Mouse (Mus musculus) lung, adult 2 months (tissue): ENCODE data around the gene Pnma1. TPM values are rescaled to one million over a fixed set of nuclear protein-coding genes. Genes with fewer than 3 reads are reported as not detected.
"Not testable (repeated sequence)": the region's sequence is repeated elsewhere in the genome, so short reads cannot be mapped to it uniquely, and the experiment has no call there.

Experiments
- DNase-seq: peaks from one replicate; pipeline ENCODE4 v3.0.0; 2022
- H3K4me1 ChIP-seq: fragments of 200-500 bp; 2 replicates; pipeline ENCODE4 v1.6.1; 2011; ENCODE audit warnings: low read length; ENCODE audit not compliant: control insufficient read depth, insufficient read depth
- H3K4me3 ChIP-seq: fragments of 200-500 bp; replicated peaks from 2 replicates; pipeline ENCODE3; 2011; ENCODE audit warnings: low read depth, mild to moderate bottlenecking, control low read depth, low read length; ENCODE audit errors: extremely low read depth
- CTCF ChIP-seq: fragments of 200-500 bp; IDR thresholded peaks from 2 replicates; pipeline ENCODE4 v1.5.1; 2011; ENCODE audit warnings: mild to moderate bottlenecking, low read length, control low read depth; ENCODE audit not compliant: insufficient read depth
- POLR2A ChIP-seq: fragments of 200-500 bp; IDR thresholded peaks from 2 replicates; pipeline ENCODE4 v1.6.1; 2011; ENCODE audit warnings: low read depth, mild to moderate bottlenecking, control low read depth, low read length, borderline replicate concordance; ENCODE audit errors: extremely low read depth
- WGBS: fragments of 180-500 bp; shearing (Covaris S2); methylation state at CpG from one replicate; pipeline ENCODE4 v1.1.7; 2018; 5-methylcytosine and 5-hydroxymethylcytosine counted together
- polyA plus RNA-seq: library from polyadenylated mRNA; depleted of rRNA; stranded (reverse); fragments of >200 nt; gene quantifications from 2 replicates; pipeline ENCODE4 v1.2.3, GENCODE M21; 2012

The Pnma1 gene
- polyA plus RNA-seq, 1 experiment: 1.3 TPM

GRCm38 (mm10) chr12:84114153-84114994, 33.9 kb downstream of the Pnma1 start, which contains the start of gene Dnal1:
Gene Dnal1, plus strand, starts transcription at chr12:84114366.
- H3K4me3 ChIP-seq: peak within 1 kb of the TSS; percentile 68
- H3K4me1 ChIP-seq: no peaks in the 10 kb centered on the region
- 4% methylated on average over 30 of the region's 35 CpGs for WGBS
- DNase-seq: peak; percentile 79
- TF ChIP-seq POLR2A (peak; percentile 23; the same call in 1 of the 2 replicates), CTCF (no peak)

- TF ChIP-seq POLR2A (no peak), CTCF (no peak)
- no peak overlapping the region for H3K4me3 ChIP-seq
- WGBS: 23% methylated on average over 6 of the region's 6 CpGs
Measured at GRCm38 (mm10) chr12:84113676-84114075, 34.6 kb downstream of the Pnma1 start.

GRCm38 (mm10) chr12:84110814-84111213, 37.5 kb downstream of the Pnma1 start:
- TF ChIP-seq POLR2A: no peak
- no peak for TF ChIP-seq CTCF

More at GRCm38 (mm10) chr12:84113676-84114075, 34.6 kb downstream of the Pnma1 start:
- no peaks in the 10 kb centered on the region for H3K4me1 ChIP-seq
- DNase-seq: no peak

GRCm38 (mm10) chr12:84109924-84110323, 38.4 kb downstream of the Pnma1 start:
- no peak for DNase-seq
- 81% methylated on average over 1 of the region's 1 CpGs for WGBS
- no peak for TF ChIP-seq CTCF
- TF ChIP-seq POLR2A: no peak

More at GRCm38 (mm10) chr12:84110814-84111213, 37.5 kb downstream of the Pnma1 start:
- no peak for DNase-seq
- Histone ChIP-seq H3K4me1 (no peaks in the 10 kb centered on the region), H3K4me3 (no peak overlapping the region)
- WGBS: 87% methylated on average over 4 of the region's 4 CpGs

GRCm38 (mm10) chr12:84107692-84108091, 40.6 kb downstream of the Pnma1 start:
- DNase-seq: no peak
- 38% methylated on average over 1 of the region's 1 CpGs for WGBS
- H3K4me1 ChIP-seq: no peaks in the 10 kb centered on the region
- H3K4me3 ChIP-seq: no peak overlapping the region
- TF ChIP-seq CTCF: no peak
- no peak for TF ChIP-seq POLR2A

More at GRCm38 (mm10) chr12:84109924-84110323, 38.4 kb downstream of the Pnma1 start:
- no peaks in the 10 kb centered on the region for H3K4me1 ChIP-seq
- H3K4me3 ChIP-seq: no peak overlapping the region

- Histone ChIP-seq H3K4me1 (no peaks in the 10 kb centered on the region), H3K4me3 (no peak overlapping the region)
- DNase-seq: no peak
- TF ChIP-seq CTCF (no peak), POLR2A (no peak)
- WGBS: 82% methylated on average over 3 of the region's 3 CpGs
Measured at GRCm38 (mm10) chr12:84107012-84107411, 41.3 kb downstream of the Pnma1 start.

GRCm38 (mm10) chr12:84101493-84101845, 46.8 kb downstream of the Pnma1 start:
- peak overlapping the region; percentile 49 for H3K4me3 ChIP-seq
- no peak for DNase-seq
- 60% methylated on average over 2 of the region's 2 CpGs for WGBS
- H3K4me1 ChIP-seq: no peaks in the 10 kb centered on the region
- TF ChIP-seq POLR2A (no peak), CTCF (no peak)

GRCm38 (mm10) chr12:84100604-84101492, 47.4 kb downstream of the Pnma1 start, which contains the start of gene Acot6:
Gene Acot6, plus strand, starts transcription at chr12:84100654.
- TF ChIP-seq POLR2A: peak; percentile 18; the same call in 1 of the 2 replicates
- peak; percentile 49 for DNase-seq
- H3K4me1 ChIP-seq: not testable (repeated sequence)
- under 1% methylated on average over 79 of the region's 80 CpGs for WGBS
- peak within 1 kb of the TSS; percentile 78 for H3K4me3 ChIP-seq

- TF ChIP-seq CTCF (no peak), POLR2A (no peak)
- DNase-seq: no peak
- H3K4me1 ChIP-seq: no peaks in the 10 kb centered on the region
- 47% methylated on average over 1 of the region's 1 CpGs for WGBS
- no peak overlapping the region for H3K4me3 ChIP-seq
Measured at GRCm38 (mm10) chr12:84100071-84100470, 48.2 kb downstream of the Pnma1 start.
